Mouse (Mus musculus): ENCODE data around the gene Ilkap.

Ilkap gene

GRCm38 (mm10) chr1:91364822-91365644 is 33.6 kb downstream of the Ilkap start:
- DNase-seq (ENCODE audit: low spot score in 2 of 2) = no peak

DNA sequence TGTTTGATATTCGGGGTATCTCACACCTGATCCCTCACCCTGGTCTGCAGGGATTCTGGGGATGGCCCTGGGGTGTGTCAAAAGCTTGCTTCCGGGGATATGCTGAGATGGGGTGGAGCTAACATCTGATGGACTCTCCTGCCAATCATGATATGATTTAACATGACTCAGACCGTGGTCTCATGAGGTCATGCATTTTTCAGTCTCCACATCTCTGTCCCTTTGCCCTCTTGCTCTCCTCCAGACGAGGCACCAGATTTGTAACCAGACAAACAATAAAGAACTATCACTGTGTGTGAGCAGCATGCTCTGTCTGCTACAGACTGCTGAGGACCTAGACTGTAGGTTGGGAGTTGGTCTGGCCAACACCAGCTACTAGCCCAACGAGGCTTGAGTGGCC is 36.5 kb downstream of the Ilkap start:
- DNase-seq (ENCODE audit: low spot score in 2 of 2) = no peak

DNA sequence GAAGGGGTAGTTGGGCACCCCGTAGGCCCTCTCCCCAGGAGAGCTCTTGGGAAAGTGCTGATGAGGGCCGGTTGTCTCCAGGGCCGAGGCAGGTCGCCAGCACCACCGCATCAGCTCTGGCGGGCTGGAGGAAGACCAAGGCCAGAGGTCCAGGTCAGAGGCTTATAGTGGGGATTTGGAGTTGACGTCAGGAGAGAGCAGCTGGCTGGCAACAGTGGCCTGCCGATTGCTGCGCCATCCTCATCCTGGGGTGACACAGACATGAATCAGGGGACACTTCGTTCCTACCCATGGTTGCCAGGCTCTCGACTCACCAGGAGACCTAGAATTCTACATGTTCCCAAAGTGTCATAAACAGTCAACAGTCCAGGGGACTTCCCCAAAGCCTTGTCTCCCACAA is 42.5 kb downstream of the Ilkap start:
- DNase-seq (ENCODE audit: low spot score in 2 of 2) = no peak

DNA sequence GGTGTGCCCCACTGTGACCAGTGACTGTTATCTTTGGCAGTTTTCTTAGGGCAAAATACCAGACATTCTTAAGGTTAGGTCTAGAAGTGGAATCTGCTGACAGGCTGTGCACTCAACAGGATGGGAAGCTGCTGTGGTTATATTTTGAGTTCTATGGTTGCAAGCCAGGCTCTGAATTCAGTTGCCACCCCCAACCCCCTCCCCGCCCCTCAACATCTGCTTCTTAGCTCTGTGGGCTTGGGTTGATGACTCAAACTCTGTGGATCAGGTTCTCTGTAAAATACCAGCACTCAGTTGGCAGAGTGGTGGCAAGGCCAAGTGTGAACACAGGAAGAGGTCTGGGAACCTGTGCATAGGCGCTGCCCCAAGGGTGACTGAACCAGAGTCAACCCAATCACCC is 46.3 kb downstream of the Ilkap start:
- DNase-seq (ENCODE audit: low spot score in 2 of 2) = no peak

DNA sequence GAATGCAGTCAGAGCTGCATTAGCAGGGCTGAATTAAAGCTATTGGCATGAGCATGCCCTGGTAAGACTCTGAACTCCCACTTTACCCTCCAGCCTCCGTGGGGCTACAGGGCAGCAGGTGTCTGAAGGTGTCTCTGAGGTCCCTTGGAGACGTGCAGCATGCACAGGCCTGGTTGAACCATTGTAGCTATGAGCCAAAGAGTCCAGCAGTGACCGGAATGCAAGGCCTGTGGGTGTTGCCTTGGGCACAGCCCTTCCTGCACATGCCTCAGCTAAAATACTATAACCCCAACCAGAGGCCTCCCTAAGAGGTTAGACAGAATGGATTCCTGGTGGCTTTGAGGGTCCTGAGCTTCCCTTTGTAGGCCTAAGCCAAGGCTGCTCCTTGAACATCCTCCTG is 47.4 kb downstream of the Ilkap start:
- no peak for DNase-seq (ENCODE audit: low spot score in 2 of 2)

DNA sequence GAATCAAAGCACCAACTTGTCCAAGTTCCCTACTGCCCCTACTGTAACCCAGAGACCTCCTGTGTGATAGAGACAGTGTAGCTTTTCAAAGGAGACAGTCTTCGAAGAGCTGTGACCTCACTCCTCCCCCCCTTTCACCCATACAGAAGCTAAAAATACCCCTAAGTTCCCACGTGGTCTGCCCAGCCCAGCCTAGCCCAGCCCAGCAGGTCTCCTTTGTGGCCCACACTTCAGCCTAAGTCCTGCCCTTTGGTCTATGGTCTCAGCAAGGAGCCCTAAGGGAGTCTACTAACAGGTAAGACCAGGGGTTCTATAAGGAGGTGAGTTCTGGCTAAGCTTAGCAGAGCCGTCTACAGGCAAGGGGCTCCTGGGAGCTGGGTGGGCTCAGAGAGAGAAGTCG is 47.8 kb downstream of the Ilkap start, which contains the start of gene Klhl30:
Gene Klhl30, plus strand, starts transcription at position 176 of the 400 bp plus-strand sequence.
- no peak for DNase-seq (ENCODE audit: low spot score in 2 of 2)

GRCm38 (mm10) chr1:91346892-91347291 is 51.7 kb downstream of the Ilkap start:
- DNase-seq (ENCODE audit: low spot score in 2 of 2) = peak in 1 of 2 experiments; percentile 64

- peak in 1 of 2 experiments; percentile 25 for DNase-seq (ENCODE audit: low spot score in 2 of 2)
Observed at GRCm38 (mm10) chr1:91344921-91345685, 53.5 kb downstream of the Ilkap start.

DNA sequence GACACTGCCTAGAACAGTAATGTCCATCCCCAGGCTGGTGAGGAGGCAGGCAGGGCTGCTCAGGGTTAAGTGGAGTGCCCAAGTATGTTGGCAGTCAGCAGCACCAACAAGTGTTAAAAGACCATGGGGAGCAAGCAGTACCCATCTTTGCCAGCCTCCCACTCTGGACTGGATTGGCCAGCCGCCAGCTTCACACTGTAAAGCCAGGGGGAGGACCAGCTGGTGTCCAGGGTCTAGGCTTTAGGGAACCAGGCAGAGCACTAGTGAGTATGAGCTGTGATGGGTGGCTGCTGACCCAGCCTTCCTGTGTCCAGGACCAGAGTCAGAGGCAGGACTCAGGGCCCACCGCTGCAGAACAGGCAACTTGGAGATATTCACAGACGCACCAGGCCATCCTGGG is 54.6 kb downstream of the Ilkap start:
- DNase-seq (ENCODE audit: low spot score in 2 of 2) = peak in 1 of 2 experiments; percentile 39

DNA sequence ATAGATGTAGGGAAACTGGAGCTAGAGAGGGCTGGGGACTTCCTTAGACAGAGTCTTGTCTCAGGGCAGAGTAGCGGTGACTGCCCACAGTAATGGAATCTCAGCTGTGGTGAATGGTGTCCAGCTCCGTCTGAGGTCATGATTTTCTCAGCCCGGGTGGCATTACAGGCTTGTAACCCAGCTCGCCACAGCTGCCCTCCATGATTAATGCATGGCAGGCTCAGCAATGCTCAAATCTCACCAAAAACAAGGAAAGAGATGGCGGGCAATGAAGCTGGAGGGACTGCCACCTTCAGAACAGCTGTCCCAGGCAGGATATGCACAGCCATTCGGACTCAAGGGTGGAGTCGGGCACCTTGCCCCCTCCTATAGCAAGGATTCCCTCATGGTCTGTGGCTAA is 61.3 kb downstream of the Ilkap start:
- no peak for DNase-seq (ENCODE audit: low spot score in 2 of 2)

DNA sequence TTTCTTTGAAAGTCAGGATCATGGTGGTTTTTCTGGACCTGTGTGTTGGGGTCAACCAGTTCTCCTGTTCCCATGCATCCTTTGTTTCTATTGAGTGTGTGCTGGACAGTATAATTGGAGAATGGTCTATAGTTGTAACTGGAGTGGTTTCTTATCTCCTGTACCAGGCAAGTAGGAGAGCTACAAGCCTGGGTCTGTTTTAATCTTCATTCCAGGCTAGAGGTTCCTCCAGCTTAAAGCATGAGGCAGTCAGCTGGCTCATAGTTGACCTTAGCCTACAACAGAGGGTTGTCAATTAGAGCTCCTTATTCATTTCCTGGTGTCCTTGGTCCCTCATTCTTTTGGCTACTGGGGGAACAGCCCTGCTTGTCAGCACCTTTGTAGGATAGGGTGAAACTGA is 65.0 kb downstream of the Ilkap start:
- DNase-seq (ENCODE audit: low spot score in 2 of 2) = no peak

DNA sequence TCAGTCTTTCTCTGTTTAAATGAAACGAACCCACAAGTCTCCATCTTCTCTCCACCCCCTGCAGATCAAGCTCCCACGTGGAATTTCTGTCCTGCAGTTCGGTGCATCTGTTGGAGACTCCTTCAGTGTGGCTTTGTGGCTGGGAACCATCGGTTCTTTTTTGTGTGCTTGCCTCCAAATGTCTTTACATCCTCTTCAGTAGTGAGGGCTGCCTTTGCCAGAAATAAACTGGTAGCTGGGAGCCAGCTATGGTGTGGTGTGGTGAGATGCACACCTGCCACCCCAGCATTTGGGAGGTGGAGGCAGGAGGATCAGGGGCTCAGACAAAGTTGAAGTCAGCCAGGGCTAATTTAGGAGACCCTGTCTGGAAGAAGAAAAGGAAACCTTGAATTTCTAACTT is 66.5 kb downstream of the Ilkap start:
- no peak for DNase-seq (ENCODE audit: low spot score in 2 of 2)

DNA sequence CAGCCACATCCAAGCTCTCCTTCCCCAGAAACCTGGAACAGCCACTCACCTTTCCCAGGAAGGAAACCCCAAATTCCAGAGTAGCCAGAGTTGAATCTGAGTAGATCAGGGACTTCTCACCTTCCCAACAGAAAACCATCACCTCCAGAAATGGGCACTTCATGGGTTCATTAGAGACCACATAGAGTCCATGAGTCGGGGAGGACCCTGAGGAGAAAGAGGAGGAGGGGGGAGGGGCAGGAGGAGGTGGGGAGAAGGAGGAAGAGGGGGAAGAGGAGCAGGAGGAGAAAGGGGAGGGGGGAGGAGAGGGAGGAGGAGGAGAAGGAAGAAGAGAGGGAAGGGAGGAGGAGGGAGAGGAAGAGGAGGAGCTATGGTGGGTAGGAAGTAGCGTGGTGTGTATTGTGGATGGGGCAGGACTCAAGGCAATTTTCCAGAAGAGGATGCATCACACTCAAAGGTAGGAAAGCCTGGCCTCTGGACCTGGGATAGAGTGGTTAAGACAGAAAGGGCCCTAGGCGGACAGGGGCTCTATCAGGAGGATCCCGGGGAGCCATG is 73.0 kb downstream of the Ilkap start:
- DNase-seq (ENCODE audit: low spot score in 2 of 2) = no peak

- no peak for DNase-seq (ENCODE audit: low spot score in 2 of 2)
Observed at GRCm38 (mm10) chr1:91324646-91325045, 74.0 kb downstream of the Ilkap start.

All from cerebellum, postnatal 4 days (tissue).